Mouse (Mus musculus) forebrain, postnatal 0 days (tissue): ENCODE results near the gene Egln3. TPM values are rescaled to one million over a fixed set of nuclear protein-coding genes. Genes with fewer than 3 reads are reported as not detected.

Experiments
- ATAC-seq: fragments of 200-750 bp; cut with Nextera tagmentation; 2 replicates; pipeline ENCODE4 v1.8.0; 2017; ENCODE audit warnings: mild to moderate bottlenecking, moderate library complexity
- DNase-seq: peaks from one replicate; pipeline ENCODE4 v3.0.0-alpha.2; 2015
- H3K27ac ChIP-seq: fragments of 300-500 bp; sonication (generic); 2 replicates; pipeline ENCODE4 v1.5.1; 2014; ENCODE audit warnings: low read depth, mild to moderate bottlenecking, antibody characterized with exemption, low read length, moderate library complexity, mixed read lengths
- H3K27me3 ChIP-seq: fragments of 300-500 bp; sonication (generic); 2 replicates; pipeline ENCODE4 v1.6.1; 2014; ENCODE audit warnings: mild to moderate bottlenecking, low read length, mixed read lengths; ENCODE audit not compliant: insufficient read depth
- H3K36me3 ChIP-seq: fragments of 300-500 bp; sonication (generic); 2 replicates; pipeline ENCODE4 v1.6.1; 2014; ENCODE audit warnings: mild to moderate bottlenecking, moderate library complexity; ENCODE audit not compliant: insufficient read depth
- H3K4me1 ChIP-seq: fragments of 300-500 bp; sonication (generic); 2 replicates; pipeline ENCODE4 v1.6.1; 2014; ENCODE audit warnings: antibody characterized with exemption; ENCODE audit not compliant: insufficient read depth
- H3K4me2 ChIP-seq: fragments of 300-500 bp; sonication (generic); 2 replicates; pipeline ENCODE4 v1.6.1; 2014; ENCODE audit warnings: low read depth, mild to moderate bottlenecking, moderate library complexity
- H3K4me3 ChIP-seq: fragments of 300-500 bp; sonication (generic); 2 replicates; pipeline ENCODE4 v1.5.1; 2014; ENCODE audit warnings: low read depth, low read length, mixed read lengths
- H3K9ac ChIP-seq: fragments of 300-500 bp; sonication (generic); 2 replicates; pipeline ENCODE4 v1.6.1; 2014; ENCODE audit warnings: mild to moderate bottlenecking
- H3K9me3 ChIP-seq: fragments of 300-500 bp; sonication (generic); 2 replicates; pipeline ENCODE4 v1.6.1; 2016; ENCODE audit warnings: low read length
- CTCF ChIP-seq: sonication (generic); IDR thresholded peaks from 2 replicates; pipeline ENCODE4 v1.5.1; 2016; ENCODE audit warnings: antibody characterized with exemption, control low read depth, low read depth
- WGBS: fragments of 180-500 bp; shearing (Covaris S2); extraction: QIAGEN DNeasy Blood & Tissue Kit; methylation state at CpG from one replicate; pipeline ENCODE4 v1.1.7; 2014; 5-methylcytosine and 5-hydroxymethylcytosine counted together
- polyA plus RNA-seq: library from polyadenylated mRNA; unstranded; fragments of >200 nt; fragmentation: Nextera tagmentation; extraction: Ambion mirVana; gene quantifications from 2 replicates; pipeline ENCODE4 v1.2.1, GENCODE M21; 2015
- total RNA-seq: library from RNA; depleted of rRNA; stranded (reverse); fragments of >200 nt; gene quantifications from 2 replicates; pipeline ENCODE4 v1.2.3, GENCODE M21; 2014

Egln3 gene
- total and polyA plus RNA-seq, 2 experiments from 2014 or later, result 5.2 to 8.6 TPM

GRCm38 (mm10) chr12:54232996-54233603 lies 29.4 kb upstream of the Egln3 start:
- no peak for TF ChIP-seq CTCF
- Histone ChIP-seq H3K27me3 (no peaks in the 10 kb centered on the region), H3K4me3 (no peak overlapping the region), H3K9me3 (no peaks in the 10 kb centered on the region), H3K4me1 (no peaks in the 10 kb centered on the region), H3K36me3 (no peaks in the 10 kb centered on the region), H3K4me2 (no peak overlapping the region), H3K9ac (no peak overlapping the region), H3K27ac (no peak overlapping the region)
- DNase-seq (no peak), ATAC-seq (no peak)
- WGBS, result 34% methylated on average over 7 of the region's 7 CpGs

- no peaks in the 10 kb centered on the region for H3K36me3 ChIP-seq
- H3K9ac ChIP-seq, result no peak overlapping the region
- H3K9me3 ChIP-seq, result no peaks in the 10 kb centered on the region
- 31% methylated on average over 5 of the region's 5 CpGs for WGBS
- ATAC-seq, result no peak
- H3K4me3 ChIP-seq, result no peak overlapping the region
- H3K27me3 ChIP-seq, result no peaks in the 10 kb centered on the region
- H3K4me2 ChIP-seq, result no peak overlapping the region
- TF ChIP-seq CTCF, result no peak
- H3K4me1 ChIP-seq, result no peaks in the 10 kb centered on the region
- no peak for DNase-seq
- H3K27ac ChIP-seq, result no peak overlapping the region
Observed at GRCm38 (mm10) chr12:54232456-54232855, 28.8 kb upstream of the Egln3 start.

GRCm38 (mm10) chr12:54227551-54227950 lies 23.9 kb upstream of the Egln3 start:
- H3K27me3 ChIP-seq, result no peaks in the 10 kb centered on the region
- H3K27ac ChIP-seq, result no peak overlapping the region
- DNase-seq (no peak), ATAC-seq (no peak)
- no peak overlapping the region for H3K9ac ChIP-seq
- no peak for TF ChIP-seq CTCF
- no peak overlapping the region for H3K4me2 ChIP-seq
- H3K4me3 ChIP-seq, result no peak overlapping the region
- 60% methylated on average over 8 of the region's 8 CpGs for WGBS
- no peaks in the 10 kb centered on the region for H3K9me3 ChIP-seq
- H3K4me1 ChIP-seq, result no peaks in the 10 kb centered on the region
- no peaks in the 10 kb centered on the region for H3K36me3 ChIP-seq

- WGBS, result 47% methylated on average over 2 of the region's 2 CpGs
- no peak overlapping the region for H3K9ac ChIP-seq
- no peak for DNase-seq
- no peak overlapping the region for H3K4me3 ChIP-seq
- ATAC-seq, result no peak
- no peaks in the 10 kb centered on the region for H3K9me3 ChIP-seq
- H3K27me3 ChIP-seq, result no peaks in the 10 kb centered on the region
- no peak overlapping the region for H3K4me2 ChIP-seq
- no peaks in the 10 kb centered on the region for H3K36me3 ChIP-seq
- TF ChIP-seq CTCF, result no peak
- no peaks in the 10 kb centered on the region for H3K4me1 ChIP-seq
- H3K27ac ChIP-seq, result no peak overlapping the region
Observed at GRCm38 (mm10) chr12:54226341-54226740, 22.7 kb upstream of the Egln3 start.

GRCm38 (mm10) chr12:54225610-54226009 lies 21.9 kb upstream of the Egln3 start:
- TF ChIP-seq CTCF, result no peak
- Histone ChIP-seq H3K4me2 (no peak overlapping the region), H3K9me3 (no peaks in the 10 kb centered on the region), H3K4me1 (no peaks in the 10 kb centered on the region), H3K36me3 (no peaks in the 10 kb centered on the region), H3K4me3 (no peak overlapping the region), H3K27me3 (no peaks in the 10 kb centered on the region), H3K27ac (no peak overlapping the region), H3K9ac (no peak overlapping the region)
- WGBS, result 82% methylated on average over 4 of the region's 4 CpGs
- DNase-seq, result no peak
- no peak for ATAC-seq

GRCm38 (mm10) chr12:54225090-54225489 lies 21.4 kb upstream of the Egln3 start:
- Histone ChIP-seq H3K27ac (no peak overlapping the region), H3K27me3 (no peaks in the 10 kb centered on the region), H3K4me1 (no peaks in the 10 kb centered on the region), H3K9me3 (no peaks in the 10 kb centered on the region), H3K36me3 (no peaks in the 10 kb centered on the region), H3K9ac (no peak overlapping the region), H3K4me2 (no peak overlapping the region), H3K4me3 (no peak overlapping the region)
- DNase-seq, result no peak
- 56% methylated on average over 3 of the region's 3 CpGs for WGBS
- no peak for TF ChIP-seq CTCF
- no peak for ATAC-seq

- H3K4me1 ChIP-seq, result no peaks in the 10 kb centered on the region
- H3K36me3 ChIP-seq, result no peaks in the 10 kb centered on the region
- DNase-seq (no peak), ATAC-seq (no peak)
- no peak overlapping the region for H3K27ac ChIP-seq
- no peak overlapping the region for H3K4me2 ChIP-seq
- no peaks in the 10 kb centered on the region for H3K9me3 ChIP-seq
- no peaks in the 10 kb centered on the region for H3K27me3 ChIP-seq
- H3K4me3 ChIP-seq, result no peak overlapping the region
- TF ChIP-seq CTCF, result no peak
- WGBS, result 82% methylated on average over 12 of the region's 12 CpGs
- no peak overlapping the region for H3K9ac ChIP-seq
Observed at GRCm38 (mm10) chr12:54222036-54222760, 18.5 kb upstream of the Egln3 start.
